Mouse (Mus musculus) cerebellum, adult 9-11 months (tissue): ENCODE results near the gene Cav3.

Experiments
- DNase-seq: peaks from one replicate; pipeline ENCODE4 v3.0.0; 2022

The Cav3 gene

GRCm38 (mm10) chr6:112496291-112497060 is 37.2 kb downstream of the Cav3 start:
- DNase-seq: no peak

- DNase-seq: no peak
These were observed 38.2 kb downstream of the Cav3 start for GRCm38 (mm10) chr6:112497456-112497855.

GRCm38 (mm10) chr6:112498716-112499115 is 39.4 kb downstream of the Cav3 start:
- no peak for DNase-seq

GRCm38 (mm10) chr6:112499456-112499855 is 40.2 kb downstream of the Cav3 start:
- DNase-seq: no peak

GRCm38 (mm10) chr6:112501156-112501555 is 41.9 kb downstream of the Cav3 start:
- DNase-seq: no peak

GRCm38 (mm10) chr6:112507617-112508016 is 48.3 kb downstream of the Cav3 start:
- no peak for DNase-seq

- DNase-seq: no peak
These were observed 50.4 kb downstream of the Cav3 start for GRCm38 (mm10) chr6:112509590-112510131.

- no peak for DNase-seq
These were observed 51.0 kb downstream of the Cav3 start for GRCm38 (mm10) chr6:112510346-112510745.

GRCm38 (mm10) chr6:112514591-112514990 is 55.3 kb downstream of the Cav3 start:
- no peak for DNase-seq

GRCm38 (mm10) chr6:112516496-112516895 is 57.2 kb downstream of the Cav3 start:
- no peak for DNase-seq

GRCm38 (mm10) chr6:112517572-112517971 is 58.3 kb downstream of the Cav3 start:
- no peak for DNase-seq

- DNase-seq: no peak
These were observed 58.7 kb downstream of the Cav3 start for GRCm38 (mm10) chr6:112517991-112518390.
